Mouse (Mus musculus) liver, postnatal 0 days (tissue): ENCODE data around the gene Cdc42bpa. TPM values are rescaled to one million over a fixed set of nuclear protein-coding genes. Genes with fewer than 3 reads are reported as not detected.
A peak's percentile ranks its signal among the peaks of the same experiment; 100 is the strongest.

Source experiments
- ATAC-seq: fragments of 200-750 bp; cut with Nextera tagmentation; 2 replicates; pipeline ENCODE4 v1.8.0; 2017; ENCODE audit warnings: mild to moderate bottlenecking, moderate library complexity
- DNase-seq: peaks from one replicate; pipeline ENCODE4 v3.0.0-alpha.2; 2016
- H3K27ac ChIP-seq: fragments of 300-500 bp; sonication (generic); 2 replicates; pipeline ENCODE4 v1.5.1; 2014; ENCODE audit warnings: antibody characterized with exemption, moderate library complexity, mild to moderate bottlenecking, low read depth
- H3K27me3 ChIP-seq: fragments of 300-500 bp; sonication (generic); 2 replicates; pipeline ENCODE4 v1.6.1; 2014; ENCODE audit warnings: low read length, control low read depth, mixed read lengths; ENCODE audit not compliant: insufficient read depth
- H3K36me3 ChIP-seq: fragments of 300-500 bp; sonication (generic); replicated peaks from 2 replicates; pipeline ENCODE4 v1.6.1; 2014; ENCODE audit warnings: mild to moderate bottlenecking, control low read depth, low read length, moderate library complexity, mixed read lengths; ENCODE audit not compliant: insufficient read depth
- H3K4me1 ChIP-seq: fragments of 300-500 bp; sonication (generic); 2 replicates; pipeline ENCODE4 v1.6.1; 2014; ENCODE audit warnings: antibody characterized with exemption, mild to moderate bottlenecking, control low read depth; ENCODE audit not compliant: insufficient read depth
- H3K4me2 ChIP-seq: fragments of 300-500 bp; sonication (generic); 2 replicates; pipeline ENCODE4 v1.6.1; 2014; ENCODE audit warnings: low read depth, mild to moderate bottlenecking, low read length, moderate library complexity, mixed read lengths
- H3K4me3 ChIP-seq: fragments of 300-500 bp; sonication (generic); 2 replicates; pipeline ENCODE4 v1.5.1; 2014; ENCODE audit warnings: low read depth, low read length
- H3K9ac ChIP-seq: fragments of 300-500 bp; sonication (generic); replicated peaks from 2 replicates; pipeline ENCODE4 v1.6.1; 2014; ENCODE audit warnings: mild to moderate bottlenecking, moderate library complexity
- H3K9me3 ChIP-seq: fragments of 300-500 bp; sonication (generic); 2 replicates; pipeline ENCODE4 v1.6.1; 2016; ENCODE audit warnings: mild to moderate bottlenecking, control low read depth, low read length, mixed read lengths
- CTCF ChIP-seq: sonication (generic); IDR thresholded peaks from 2 replicates; pipeline ENCODE4 v1.5.1; 2016; ENCODE audit warnings: antibody characterized with exemption, low read depth
- EP300 ChIP-seq: IDR thresholded peaks from 2 replicates; pipeline ENCODE4 v1.6.1; 2016; ENCODE audit warnings: antibody characterized with exemption, low read depth, mild to moderate bottlenecking
- WGBS: fragments of 180-500 bp; shearing (Covaris S2); extraction: QIAGEN DNeasy Blood & Tissue Kit; methylation state at CpG from one replicate; pipeline ENCODE4 v1.1.7; 2014; ENCODE audit not compliant: insufficient replicate concordance; 5-methylcytosine and 5-hydroxymethylcytosine counted together
- polyA plus RNA-seq: library from polyadenylated mRNA; unstranded; fragments of >200 nt; fragmentation: Nextera tagmentation; extraction: Ambion mirVana; gene quantifications from 2 replicates; pipeline ENCODE4 v1.2.1, GENCODE M21; 2015

The Cdc42bpa gene
- polyA plus RNA-seq, 1 experiment from 2014 or later, result 3.5 TPM

DNA sequence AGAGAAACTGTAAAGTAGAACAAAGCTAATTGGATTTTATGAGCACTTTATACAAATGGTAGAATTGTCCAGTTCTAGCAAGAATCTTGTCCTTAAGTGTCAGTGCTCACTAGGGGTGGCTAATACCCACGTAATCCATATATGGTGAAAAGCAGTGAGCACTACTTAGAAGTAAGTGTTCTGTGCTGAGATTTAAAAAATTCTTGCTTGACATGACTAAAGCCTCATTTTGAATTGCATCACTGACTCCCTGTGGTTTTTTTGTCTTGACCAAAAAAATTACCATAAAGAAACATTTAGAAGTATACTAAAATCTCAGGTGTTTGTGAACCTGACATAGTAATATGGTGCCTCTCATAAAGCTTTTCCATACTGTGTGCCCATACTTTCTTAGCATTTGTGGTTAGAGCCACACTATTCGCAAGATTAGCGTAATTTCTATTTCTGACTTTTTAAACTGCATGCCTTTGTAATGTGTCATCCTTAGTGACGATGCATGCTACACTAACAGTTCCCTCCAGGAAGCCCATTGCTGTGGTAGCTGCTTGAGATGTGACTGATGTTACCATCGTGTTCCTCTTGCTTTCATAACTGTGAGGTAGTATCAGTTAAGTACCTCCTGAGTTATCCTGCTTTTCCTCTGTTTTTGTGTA, 9.6 kb downstream of the Cdc42bpa start:
- Histone ChIP-seq H3K4me2 (no peak overlapping the region), H3K4me3 (no peak overlapping the region), H3K36me3 (no peaks in the 10 kb centered on the region), H3K4me1 (no peaks in the 10 kb centered on the region), H3K9ac (no peak overlapping the region), H3K27me3 (no peaks in the 10 kb centered on the region), H3K27ac (no peak overlapping the region), H3K9me3 (no peaks in the 10 kb centered on the region)
- TF ChIP-seq EP300, result no peak
- DNase-seq (no peak), ATAC-seq (no peak)
- WGBS, result 66% methylated on average over 5 of the region's 5 CpGs

GRCm38 (mm10) chr1:179975021-179975420, 14.7 kb downstream of the Cdc42bpa start:
- H3K27ac ChIP-seq, result no peak overlapping the region
- 75% methylated on average over 6 of the region's 6 CpGs for WGBS
- no peak for DNase-seq
- H3K27me3 ChIP-seq, result no peaks in the 10 kb centered on the region
- no peaks in the 10 kb centered on the region for H3K9me3 ChIP-seq
- H3K4me1 ChIP-seq, result peaks cover 5% of the 10 kb centered on the region; the same call in 1 of the 2 replicates
- H3K9ac ChIP-seq, result no peak overlapping the region
- no peak overlapping the region for H3K4me3 ChIP-seq
- H3K4me2 ChIP-seq, result peak overlapping the region; percentile 53
- TF ChIP-seq EP300 (no peak), CTCF (no peak)
- ATAC-seq, result peak; percentile 63
- no peaks in the 10 kb centered on the region for H3K36me3 ChIP-seq

- no peaks in the 10 kb centered on the region for H3K9me3 ChIP-seq
- no peak for TF ChIP-seq EP300
- TF ChIP-seq CTCF, result no peak
- 40% methylated on average over 5 of the region's 5 CpGs for WGBS
- 0 out of 2 replicates have a peak overlapping the region, but pooled peaks have one; percentile 3 for H3K4me3 ChIP-seq
- H3K27ac ChIP-seq, result no peak overlapping the region; the same call in 1 of the 2 replicates
- no peak overlapping the region for H3K9ac ChIP-seq
- ATAC-seq (peak; percentile 86), DNase-seq (no peak)
- H3K36me3 ChIP-seq, result no peaks in the 10 kb centered on the region
- peak overlapping the region; percentile 53 for H3K4me2 ChIP-seq
- H3K27me3 ChIP-seq, result no peaks in the 10 kb centered on the region
- H3K4me1 ChIP-seq, result peaks cover 5% of the 10 kb centered on the region; the same call in 1 of the 2 replicates
Observed at GRCm38 (mm10) chr1:179975645-179976275, 15.5 kb downstream of the Cdc42bpa start.

DNA sequence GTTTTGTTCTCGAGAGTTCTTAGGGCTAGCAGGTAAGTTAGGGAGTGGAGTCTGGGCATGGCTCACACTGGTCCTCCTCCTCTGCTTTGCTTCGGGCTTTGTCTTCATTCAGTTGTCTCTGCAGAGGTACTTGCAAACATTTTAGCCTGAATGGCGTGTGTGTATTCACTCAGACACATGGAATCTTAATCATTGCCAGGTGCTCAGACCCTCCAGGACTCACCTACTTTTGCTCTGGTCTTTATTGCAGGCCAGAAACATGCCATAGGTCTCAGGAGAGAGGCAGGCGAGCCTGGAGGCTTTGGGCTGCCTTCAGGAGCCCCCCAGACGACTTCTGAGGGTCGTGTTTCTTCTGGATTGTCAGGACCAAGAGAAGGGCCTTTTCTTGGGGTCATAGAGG, 17.2 kb downstream of the Cdc42bpa start:
- WGBS, result 81% methylated on average over 6 of the region's 6 CpGs
- ATAC-seq (no peak), DNase-seq (no peak)
- Histone ChIP-seq H3K27me3 (no peaks in the 10 kb centered on the region), H3K9ac (no peak overlapping the region), H3K9me3 (0 out of 2 replicates have a peak, but pooled peaks cover 3% of the 10 kb centered on the region), H3K27ac (no peak overlapping the region), H3K36me3 (no peaks in the 10 kb centered on the region), H3K4me2 (no peak overlapping the region), H3K4me1 (peaks cover 5% of the 10 kb centered on the region; the same call in 1 of the 2 replicates), H3K4me3 (no peak overlapping the region)
- no peak for TF ChIP-seq EP300
- TF ChIP-seq CTCF, result no peak

GRCm38 (mm10) chr1:179978742-179979141, 18.5 kb downstream of the Cdc42bpa start:
- H3K4me1 ChIP-seq, result peaks cover 5% of the 10 kb centered on the region; the same call in 1 of the 2 replicates
- no peak for ATAC-seq

DNA sequence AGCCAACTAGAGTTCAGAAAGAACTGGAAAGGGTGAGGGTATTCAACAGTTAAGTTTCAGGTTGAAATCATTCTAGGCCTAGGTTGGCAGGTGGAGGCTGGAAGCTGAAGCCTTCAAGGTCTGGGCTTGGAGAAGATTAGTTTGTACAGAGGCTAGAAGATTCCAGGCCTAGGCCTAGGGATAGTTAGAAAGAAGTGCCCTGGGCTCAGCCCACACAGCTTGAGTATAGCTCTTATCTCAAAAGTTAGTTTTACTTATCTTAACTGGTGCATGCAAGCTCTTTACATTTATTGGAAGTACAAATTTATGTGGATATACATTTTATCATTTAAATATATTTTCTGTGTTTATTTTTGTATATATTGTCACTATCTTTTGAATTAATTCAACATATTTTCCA, 21.4 kb downstream of the Cdc42bpa start:
- Histone ChIP-seq H3K4me1 (0 out of 2 replicates have a peak, but pooled peaks cover 3% of the 10 kb centered on the region), H3K36me3 (no peaks in the 10 kb centered on the region), H3K9me3 (0 out of 2 replicates have a peak, but pooled peaks cover 3% of the 10 kb centered on the region), H3K4me2 (no peak overlapping the region), H3K4me3 (no peak overlapping the region), H3K9ac (no peak overlapping the region), H3K27ac (no peak overlapping the region), H3K27me3 (no peaks in the 10 kb centered on the region)
- ATAC-seq (no peak), DNase-seq (no peak)
- TF ChIP-seq EP300 (no peak), CTCF (no peak)

More at GRCm38 (mm10) chr1:179978742-179979141, 18.5 kb downstream of the Cdc42bpa start:
- TF ChIP-seq CTCF, result no peak
- no peak for TF ChIP-seq EP300
- Histone ChIP-seq H3K27ac (no peak overlapping the region), H3K4me2 (no peak overlapping the region), H3K4me3 (no peak overlapping the region), H3K9me3 (0 out of 2 replicates have a peak, but pooled peaks cover 3% of the 10 kb centered on the region), H3K36me3 (no peaks in the 10 kb centered on the region), H3K27me3 (no peaks in the 10 kb centered on the region), H3K9ac (no peak overlapping the region)
- WGBS, result 68% methylated on average over 1 of the region's 1 CpGs
- DNase-seq, result no peak
